Mouse (Mus musculus) MEL (cell line): ENCODE measurements around the gene Ing1. TPM values are rescaled to one million over a fixed set of nuclear protein-coding genes. Genes with fewer than 3 reads are reported as not detected.

Source experiments
- DNase-seq: peaks from one replicate; pipeline ENCODE4 v3.0.0; 2011; ENCODE audit warnings: low read depth, low spot score
- H3K27ac ChIP-seq: 2 replicates; pipeline ENCODE4 v1.5.1; 2012; ENCODE audit warnings: low read depth, mild to moderate bottlenecking, control low read depth, low read length, moderate library complexity; ENCODE audit not compliant: control insufficient read depth
- H3K27me3 ChIP-seq, 2 experiments: fragments of 150-350 bp in 1 of 2; sonication (generic) in 1 of 2; 2 replicates each; pipeline ENCODE4 v1.6.1; 2012; ENCODE audit warnings: low read length in 2 of 2, mild to moderate bottlenecking in 2 of 2, improper control_type of control experiment in 1 of 2, moderate library complexity in 1 of 2; ENCODE audit not compliant: insufficient read depth in 2 of 2, control insufficient read depth in 1 of 2
- H3K36me3 ChIP-seq, 2 experiments: 2 replicates each; pipeline ENCODE4 v1.6.1; 2012 to 2014; ENCODE audit warnings: low read length in 2 of 2, improper control_type of control experiment in 1 of 2, inconsistent platforms in 1 of 2, mild to moderate bottlenecking in 1 of 2; ENCODE audit not compliant: insufficient read depth in 2 of 2, control insufficient read depth in 1 of 2
- H3K4me1 ChIP-seq, 2 experiments: fragments of 150-350 bp in 1 of 2; sonication (generic) in 1 of 2; 2 replicates each; pipeline ENCODE4 v1.6.1; 2012; ENCODE audit warnings: low read length in 2 of 2, improper control_type of control experiment in 1 of 2, mild to moderate bottlenecking in 1 of 2; ENCODE audit not compliant: insufficient read depth in 2 of 2, control insufficient read depth in 1 of 2
- H3K4me3 ChIP-seq, 2 experiments: fragments of 150-350 bp in 1 of 2; sonication (generic) in 1 of 2; 2 replicates each; pipeline ENCODE4 v1.5.1; 2012; ENCODE audit warnings: low read depth in 2 of 2, low read length in 2 of 2, mild to moderate bottlenecking in 2 of 2, moderate library complexity in 2 of 2, control low read depth in 1 of 2, improper control_type of control experiment in 1 of 2; ENCODE audit not compliant: control insufficient read depth in 1 of 2, insufficient read depth in 1 of 2
- H3K79me2 ChIP-seq: 2 replicates; pipeline ENCODE4 v1.6.1; 2012; ENCODE audit warnings: mild to moderate bottlenecking, low read length, moderate library complexity; ENCODE audit not compliant: control insufficient read depth, poor library complexity, insufficient read depth
- H3K9ac ChIP-seq: 2 replicates; pipeline ENCODE4 v1.6.1; 2012; ENCODE audit warnings: low read depth, mild to moderate bottlenecking, control low read depth, low read length, moderate library complexity; ENCODE audit not compliant: control insufficient read depth, poor library complexity, severe bottlenecking
- H3K9me3 ChIP-seq: fragments of 150-350 bp; sonication (generic); replicated peaks from 2 replicates; pipeline ENCODE4 v1.6.1; 2012; ENCODE audit warnings: mild to moderate bottlenecking, low read length, improper control_type of control experiment, moderate library complexity; ENCODE audit not compliant: insufficient read depth
- BHLHE40 ChIP-seq: IDR thresholded peaks from 2 replicates; pipeline ENCODE4 v1.6.1; 2012; ENCODE audit warnings: low read depth, mild to moderate bottlenecking, inconsistent platforms, low read length, improper control_type of control experiment, borderline replicate concordance
- CHD1 ChIP-seq: IDR thresholded peaks from 2 replicates; pipeline ENCODE4 v1.6.1; 2012; ENCODE audit warnings: low read depth, mild to moderate bottlenecking, inconsistent platforms, low read length, improper control_type of control experiment
- CHD2 ChIP-seq: IDR thresholded peaks from 2 replicates; pipeline ENCODE4 v1.6.1; 2011; ENCODE audit warnings: low read length, improper control_type of control experiment
- E2F4 ChIP-seq: IDR thresholded peaks from 2 replicates; pipeline ENCODE4 v1.6.1; 2011; ENCODE audit warnings: low read depth, low read length, improper control_type of control experiment, borderline replicate concordance
- ELF1 ChIP-seq: IDR thresholded peaks from 2 replicates; pipeline ENCODE4 v1.6.1; 2014; ENCODE audit warnings: low read depth, mild to moderate bottlenecking, inconsistent platforms, low read length, improper control_type of control experiment, moderate library complexity
- EP300 ChIP-seq, 2 experiments: IDR thresholded peaks; 2 replicates each; pipeline ENCODE4 v1.6.1; 2011; ENCODE audit warnings: improper control_type of control experiment in 2 of 2, low read length in 2 of 2, low read depth in 1 of 2, mild to moderate bottlenecking in 1 of 2
- ETS1 ChIP-seq: IDR thresholded peaks from 2 replicates; pipeline ENCODE4 v1.6.1; 2012; ENCODE audit warnings: low read depth, mild to moderate bottlenecking, inconsistent platforms, low read length, improper control_type of control experiment, moderate library complexity
- JUND ChIP-seq: IDR thresholded peaks from 2 replicates; pipeline ENCODE4 v1.6.1; 2011; ENCODE audit warnings: low read depth, mild to moderate bottlenecking, improper control_type of control experiment, low read length
- KAT2A ChIP-seq: conservative IDR thresholded peaks from 2 replicates; pipeline ENCODE4 v1.6.1; 2012; ENCODE audit warnings: low read depth, low read length, improper control_type of control experiment, inconsistent platforms
- MAZ ChIP-seq: IDR thresholded peaks from 2 replicates; pipeline ENCODE4 v1.6.1; 2012; ENCODE audit warnings: low read depth, mild to moderate bottlenecking, inconsistent platforms, low read length, improper control_type of control experiment
- MEF2A ChIP-seq: IDR thresholded peaks from 2 replicates; pipeline ENCODE4 v1.6.1; 2014; ENCODE audit warnings: low read depth, mild to moderate bottlenecking, inconsistent platforms, low read length, improper control_type of control experiment; ENCODE audit not compliant: poor library complexity, insufficient replicate concordance, severe bottlenecking; ENCODE audit errors: extremely low read depth
- MXI1 ChIP-seq: IDR thresholded peaks from 2 replicates; pipeline ENCODE4 v1.6.1; 2011; ENCODE audit warnings: mild to moderate bottlenecking, low read depth, low read length, improper control_type of control experiment
- MYC ChIP-seq: IDR thresholded peaks from 2 replicates; pipeline ENCODE4 v1.6.1; 2011; ENCODE audit warnings: low read depth, mild to moderate bottlenecking, low read length, improper control_type of control experiment, moderate library complexity
- NRF1 ChIP-seq: IDR thresholded peaks from 2 replicates; pipeline ENCODE4 v1.6.1; 2014; ENCODE audit warnings: low read depth, mild to moderate bottlenecking, inconsistent platforms, low read length, improper control_type of control experiment, moderate library complexity; ENCODE audit not compliant: poor library complexity, insufficient read depth, severe bottlenecking
- POLR2AphosphoS2 ChIP-seq: IDR thresholded peaks from 2 replicates; pipeline ENCODE4 v1.6.1; 2011; ENCODE audit warnings: low read length, improper control_type of control experiment
- POLR2AphosphoS5 ChIP-seq: IDR thresholded peaks from 2 replicates; pipeline ENCODE4 v1.6.1; 2012; ENCODE audit warnings: low read depth, borderline replicate concordance, mild to moderate bottlenecking, inconsistent platforms, low read length, moderate library complexity, mixed read lengths
- RAD21 ChIP-seq: IDR thresholded peaks from 2 replicates; pipeline ENCODE4 v1.6.1; 2011; ENCODE audit warnings: mild to moderate bottlenecking, low read depth, low read length, improper control_type of control experiment
- SIN3A ChIP-seq: IDR thresholded peaks from 2 replicates; pipeline ENCODE4 v1.6.1; 2012; ENCODE audit warnings: low read length, improper control_type of control experiment, inconsistent platforms
- SMC3 ChIP-seq: IDR thresholded peaks from 2 replicates; pipeline ENCODE4 v1.6.1; 2011; ENCODE audit warnings: low read depth, low read length, improper control_type of control experiment
- TAL1 ChIP-seq: IDR thresholded peaks from 2 replicates; pipeline ENCODE4 v1.6.1; 2012; ENCODE audit warnings: mild to moderate bottlenecking, inconsistent platforms, low read length, moderate library complexity, mixed read lengths
- TCF12 ChIP-seq: IDR thresholded peaks from 2 replicates; pipeline ENCODE4 v1.6.1; 2014; ENCODE audit warnings: low read depth, mild to moderate bottlenecking, inconsistent platforms, low read length, improper control_type of control experiment, moderate library complexity
- UBTF ChIP-seq: IDR thresholded peaks from 2 replicates; pipeline ENCODE4 v1.6.1; 2012; ENCODE audit warnings: low read depth, mild to moderate bottlenecking, inconsistent platforms, low read length, improper control_type of control experiment, moderate library complexity, borderline replicate concordance; ENCODE audit not compliant: insufficient read depth
- USF1 ChIP-seq: IDR thresholded peaks from 2 replicates; pipeline ENCODE4 v1.6.1; 2014; ENCODE audit warnings: low read depth, mild to moderate bottlenecking, inconsistent platforms, low read length, improper control_type of control experiment, moderate library complexity
- USF2 ChIP-seq, 2 experiments: IDR thresholded peaks; 2 replicates each; pipeline ENCODE4 v1.6.1; 2011 to 2012; ENCODE audit warnings: improper control_type of control experiment in 2 of 2, low read length in 2 of 2, borderline replicate concordance in 1 of 2, inconsistent platforms in 1 of 2, low read depth in 1 of 2, mild to moderate bottlenecking in 1 of 2; ENCODE audit not compliant: insufficient read depth in 1 of 2
- ZC3H11A ChIP-seq: IDR thresholded peaks from 2 replicates; pipeline ENCODE4 v1.6.1; 2012; ENCODE audit warnings: low read depth, mild to moderate bottlenecking, inconsistent platforms, low read length, improper control_type of control experiment
- ZKSCAN1 ChIP-seq: IDR thresholded peaks from 2 replicates; pipeline ENCODE4 v1.6.1; 2012; ENCODE audit warnings: low read depth, mild to moderate bottlenecking, inconsistent platforms, low read length, improper control_type of control experiment, moderate library complexity
- ZNF384 ChIP-seq: IDR thresholded peaks from 2 replicates; pipeline ENCODE4 v1.6.1; 2012; ENCODE audit warnings: low read depth, mild to moderate bottlenecking, inconsistent platforms, low read length, improper control_type of control experiment
- polyA plus RNA-seq, 2 experiments: library from polyadenylated mRNA; stranded (reverse) in 1 of 2; unstranded in 1 of 2; fragments of >175 nt in 1 of 2; fragments of >200 nt in 1 of 2; gene quantifications; 2 replicates each; pipeline versions ENCODE4 v1.2.1 to v1.2.4; 2012; ENCODE audit warnings: low replicate concordance in 2 of 2, low read depth in 1 of 2; ENCODE audit not compliant: insufficient read length in 2 of 2, insufficient read depth in 1 of 2, missing spikeins in 1 of 2
- total RNA-seq: library from RNA; depleted of rRNA; stranded (reverse); fragments of 300-350 nt; gene quantifications from 2 replicates; pipeline ENCODE4 v1.2.3, GENCODE M21; 2012

The Ing1 gene
- total and polyA plus RNA-seq, 3 experiments = 35.9 to 91.0 TPM; not detected in 1

DNA sequence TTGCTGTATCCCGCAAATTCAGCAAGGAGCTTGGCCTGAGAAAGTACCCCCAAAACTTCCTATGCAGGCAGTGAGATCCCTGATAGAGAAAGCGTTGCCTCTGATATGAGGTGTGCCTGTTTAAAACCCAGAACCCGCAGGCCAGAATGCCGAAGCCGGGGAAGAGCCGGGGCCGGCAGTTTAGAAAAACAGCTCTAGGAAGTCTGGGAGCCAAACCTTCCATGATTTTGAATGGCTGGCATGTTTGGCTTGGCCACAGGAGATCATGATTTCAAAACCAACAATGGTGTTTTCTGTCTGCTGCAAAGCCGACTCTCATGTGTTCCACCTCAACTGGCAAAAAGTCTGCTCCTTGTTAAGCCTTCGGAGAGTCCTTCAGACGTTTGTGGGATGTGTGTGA, 3.0 kb upstream of the Ing1 start:
- Histone ChIP-seq H3K9ac (no peak overlapping the region), H3K36me3 (peaks cover 0 to 13% of the 10 kb centered on the region in 2 experiments; a peak in 2 of 4 replicates), H3K4me3 (no peak overlapping the region), H3K27me3 (no peaks in the 10 kb centered on the region), H3K27ac (no peak overlapping the region), H3K4me1 (peaks cover 6 to 14% of the 10 kb centered on the region in 2 experiments), H3K79me2 (peaks cover 18% of the 10 kb centered on the region), H3K9me3 (no peaks in the 10 kb centered on the region)
- TF ChIP-seq RAD21 (no peak), UBTF (no peak), BHLHE40 (no peak), SMC3 (no peak)
- DNase-seq = no peak

DNA sequence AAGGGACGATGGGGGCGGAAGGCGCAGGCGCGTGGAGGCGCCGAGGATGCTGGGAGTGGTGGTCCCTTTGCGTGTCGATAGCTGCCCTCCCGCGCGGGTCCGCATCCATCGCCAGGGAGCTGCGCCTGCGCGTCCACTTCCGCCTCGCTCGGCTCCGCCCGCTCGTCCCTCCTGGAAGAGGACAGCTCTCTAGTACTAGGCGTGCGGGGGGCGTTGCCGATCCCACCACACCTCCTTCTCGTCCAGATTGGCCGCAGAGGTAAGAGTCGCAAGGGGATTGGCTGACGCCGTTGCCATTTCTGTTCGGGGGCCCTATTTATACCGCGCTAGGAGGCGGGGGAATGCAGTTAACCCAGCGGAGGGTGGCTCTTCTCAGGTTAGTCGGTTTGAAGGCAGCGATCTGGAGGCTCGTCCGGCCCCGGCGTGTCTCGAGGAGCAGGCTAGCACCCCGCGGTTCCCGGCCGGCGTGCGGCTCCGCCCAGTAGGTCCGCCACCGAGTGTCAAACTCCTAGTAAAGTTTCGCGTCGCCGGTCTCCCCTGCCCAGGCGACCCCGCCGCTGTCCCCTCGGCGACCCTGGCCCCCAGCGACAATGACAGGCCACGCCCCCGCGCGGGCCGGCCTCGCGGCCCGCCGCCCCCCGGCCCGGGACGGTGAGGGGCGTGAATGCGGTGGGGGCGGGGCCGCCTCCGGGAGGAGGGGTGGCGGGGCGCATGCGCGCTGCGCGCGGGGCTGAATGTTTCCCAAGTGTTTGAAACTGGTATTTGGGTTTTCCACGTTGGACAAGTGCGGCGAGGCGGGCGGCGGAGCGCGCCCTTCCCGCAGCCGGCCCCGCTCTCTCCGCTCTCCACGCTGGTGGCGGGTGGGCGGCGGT, 585 bp downstream of the Ing1 start:
- Histone ChIP-seq H3K9ac (peak overlapping the region; percentile 94), H3K4me3 (peak overlapping the region; percentile 58 to 98), H3K4me1 (peaks cover 4 to 23% of the 10 kb centered on the region in 2 experiments; a peak in 3 of 4 replicates), H3K79me2 (peaks cover 38% of the 10 kb centered on the region), H3K36me3 (peaks cover 0 to 20% of the 10 kb centered on the region in 2 experiments; a peak in 2 of 4 replicates), H3K27me3 (no peaks in the 10 kb centered on the region), H3K27ac (peak overlapping the region; percentile 92), H3K9me3 (no peaks in the 10 kb centered on the region)
- peak; percentile 100 for DNase-seq
- TF ChIP-seq MXI1 = 0 out of 2 replicates have a peak, but pooled peaks have one; percentile 38
- TF ChIP-seq JUND = no peak
- TF ChIP-seq E2F4 = no peak
- TF ChIP-seq USF2 (IDR thresholded peaks at IDR 0.05; ENCODE audit: borderline replicate concordance in 1 of 2, insufficient read depth in 1 of 2, low read depth in 1 of 2, low read length in 2 of 2) = no peak
- peak; percentile 33; the same call in 1 of the 2 replicates for TF ChIP-seq USF1
- peak; percentile 91 for TF ChIP-seq POLR2AphosphoS5
- peak; percentile 41; the same call in 1 of the 2 replicates for TF ChIP-seq CHD2
- TF ChIP-seq SMC3 = no peak
- TF ChIP-seq TAL1 = no peak
- TF ChIP-seq BHLHE40 = no peak
- peak; percentile 49; the same call in 1 of the 2 replicates for TF ChIP-seq TCF12
- no peak; the same call in 1 of the 2 replicates for TF ChIP-seq MYC
- TF ChIP-seq ELF1 = peak; percentile 93
- TF ChIP-seq ETS1 = peak; percentile 5; the same call in 1 of the 2 replicates
- no peak; the same call in 1 of the 2 replicates for TF ChIP-seq KAT2A
- TF ChIP-seq MEF2A = no peak
- 0 out of 2 replicates have a peak, but pooled peaks have one; percentile 6 for TF ChIP-seq ZNF384
- TF ChIP-seq MAZ = 0 out of 2 replicates have a peak, but pooled peaks have one; percentile 33
- no peak for TF ChIP-seq ZC3H11A
- TF ChIP-seq EP300 (IDR thresholded peaks at IDR 0.05; ENCODE audit: low read depth in 1 of 2, low read length in 2 of 2) = no peak
- TF ChIP-seq ZKSCAN1 = no peak
- no peak for TF ChIP-seq CHD1
- no peak for TF ChIP-seq UBTF
- peak; percentile 96 for TF ChIP-seq POLR2AphosphoS2
- peak; percentile 93 for TF ChIP-seq NRF1
- peak; percentile 42 for TF ChIP-seq SIN3A
